Mouse (Mus musculus) cortical plate, adult 2 months (tissue): Measurements from ENCODE around the gene Vps35l.

Source experiments
- CTCF ChIP-seq: fragments of 200-500 bp; IDR thresholded peaks from 2 replicates; pipeline ENCODE4 v1.5.1; 2011; ENCODE audit warnings: mild to moderate bottlenecking, control low read depth, low read length; ENCODE audit not compliant: insufficient read depth; ENCODE audit errors: extremely low read depth
- POLR2A ChIP-seq: fragments of 200-500 bp; IDR thresholded peaks from 2 replicates; pipeline ENCODE4 v1.6.1; 2011; ENCODE audit warnings: mild to moderate bottlenecking, low read length, control low read depth; ENCODE audit not compliant: insufficient read depth; ENCODE audit errors: extremely low read depth

DNA sequence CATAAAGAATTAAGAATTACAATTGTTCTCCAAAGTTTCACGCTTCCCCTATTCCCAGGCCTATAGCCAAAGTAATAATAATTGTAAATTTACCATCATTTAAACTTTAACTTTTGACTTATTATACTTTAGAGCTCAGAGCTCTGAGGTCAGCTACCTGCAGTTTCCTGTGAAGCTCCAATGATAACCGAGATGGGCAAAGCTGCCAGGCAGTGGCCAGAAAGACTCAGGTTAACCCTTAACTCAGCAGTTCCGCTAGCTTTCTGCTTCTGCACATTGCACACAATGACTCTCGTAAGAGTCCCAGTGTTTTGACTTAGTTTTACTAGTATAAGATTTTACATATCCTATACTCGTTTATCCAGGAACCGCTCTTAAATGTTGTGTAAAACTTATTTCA is 46.1 kb downstream of the Vps35l start:
- TF ChIP-seq CTCF: no peak
- no peak for TF ChIP-seq POLR2A
